Mouse (Mus musculus): ENCODE data around the gene Sun2.

Sun2 gene

DNA sequence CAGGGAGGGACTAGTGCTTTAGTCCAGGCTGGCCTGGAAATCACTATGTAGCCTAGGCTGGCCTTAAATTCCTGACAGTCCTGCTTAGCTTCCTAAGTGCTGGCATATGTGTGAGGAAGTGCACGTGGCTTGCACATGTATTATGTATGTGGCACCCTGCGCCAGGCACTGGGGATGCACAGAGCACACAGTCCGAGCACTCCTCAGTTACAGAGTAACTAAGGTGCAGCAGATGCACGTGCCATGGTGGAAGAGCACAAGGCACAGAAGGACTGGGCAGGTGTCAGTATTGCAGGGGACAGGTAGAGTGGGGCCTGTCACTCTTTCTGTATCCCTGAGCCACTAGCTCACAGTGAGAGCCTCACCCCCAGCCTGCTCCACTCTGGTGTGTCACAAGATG, 12.8 kb upstream of the Sun2 start:
- DNase-seq = no peak

DNA sequence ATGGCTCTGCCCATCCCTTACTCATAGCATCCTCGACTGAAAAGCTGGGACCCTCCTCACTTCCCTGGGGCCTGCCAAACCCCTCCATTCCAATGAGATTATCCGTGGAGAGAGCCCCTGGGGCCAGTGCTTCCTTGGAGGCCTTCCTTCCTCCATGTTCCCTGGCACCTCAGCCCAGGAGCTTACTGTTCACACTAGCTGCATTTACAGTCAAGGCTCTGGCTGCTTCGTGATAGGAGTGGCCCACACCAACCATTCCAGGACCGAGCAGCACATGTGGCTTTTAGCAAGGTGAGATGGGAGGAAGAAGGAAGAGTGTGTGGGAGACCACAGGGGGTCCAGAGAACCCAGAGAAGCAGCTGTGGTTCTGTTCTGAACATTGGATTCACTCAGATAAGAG, 11.5 kb upstream of the Sun2 start:
- DNase-seq = no peak

GRCm38 (mm10) chr15:79753420-79753752, 11.1 kb upstream of the Sun2 start:
- no peak for DNase-seq

GRCm38 (mm10) chr15:79752742-79753419, 10.5 kb upstream of the Sun2 start:
- peak; percentile 82 for DNase-seq

GRCm38 (mm10) chr15:79751772-79752171, 9.4 kb upstream of the Sun2 start:
- no peak for DNase-seq

DNA sequence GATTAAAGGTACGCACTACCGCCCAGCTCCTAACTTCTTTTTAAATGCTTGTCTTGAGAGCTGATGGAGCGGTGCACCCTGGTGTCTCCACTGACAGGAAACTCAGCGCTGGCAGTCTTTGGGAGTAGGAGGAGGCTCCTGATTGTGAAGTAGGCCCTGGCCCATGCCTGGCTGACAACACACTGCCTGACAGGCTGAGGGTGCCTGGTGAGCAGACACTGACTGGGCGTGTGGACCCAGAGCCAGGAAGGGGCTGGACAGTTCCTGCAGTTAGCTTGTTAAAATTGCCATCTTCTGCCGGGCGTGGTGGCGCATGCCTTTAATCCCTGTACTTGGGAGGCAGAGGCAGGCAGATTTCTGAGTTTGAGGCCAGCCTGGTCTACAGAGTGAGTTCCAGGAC, 7.9 kb upstream of the Sun2 start:
- DNase-seq = peak; percentile 53

DNA sequence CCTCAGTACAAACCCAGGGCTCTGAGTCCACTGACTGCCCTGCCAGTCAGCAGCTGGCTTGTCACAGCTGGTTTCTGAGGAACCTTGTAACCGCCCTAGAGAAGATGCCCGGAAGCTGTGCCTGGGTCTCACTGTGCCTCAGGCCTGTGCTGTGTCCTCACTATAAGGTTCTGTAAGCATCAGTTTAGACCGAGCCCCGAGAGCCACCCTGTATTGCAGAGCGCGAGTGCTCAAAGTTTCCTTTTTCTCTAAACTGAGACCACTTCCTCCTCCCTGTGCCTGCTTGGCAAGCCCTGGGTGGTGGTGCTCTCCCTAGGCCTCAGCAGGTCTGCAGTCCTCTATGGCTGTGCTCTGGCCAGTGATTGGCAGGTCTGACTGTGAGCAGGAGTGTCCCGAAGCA, 6.8 kb upstream of the Sun2 start:
- no peak for DNase-seq

GRCm38 (mm10) chr15:79747998-79748397, 5.7 kb upstream of the Sun2 start:
- DNase-seq = no peak

DNA sequence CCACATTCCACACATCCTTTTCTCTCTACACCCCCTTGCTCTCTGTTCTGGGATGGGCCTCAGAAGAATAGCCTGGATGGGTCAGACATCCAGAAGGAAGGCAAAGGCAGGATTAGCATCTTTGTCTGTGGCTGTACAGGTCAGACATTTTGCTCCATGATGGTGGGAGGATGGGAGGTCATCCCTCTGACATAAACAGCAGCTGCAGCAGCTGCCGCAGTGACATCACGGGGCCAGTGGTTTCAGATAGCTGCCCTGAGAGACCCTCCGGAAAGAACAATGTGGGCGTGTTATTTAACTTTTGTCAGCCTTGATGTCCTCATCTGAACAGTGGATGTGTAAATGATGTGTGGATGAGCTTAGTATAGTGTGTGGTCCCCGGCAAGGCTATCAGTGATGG, 3.5 kb upstream of the Sun2 start:
- DNase-seq = no peak

- DNase-seq = no peak
Measured at GRCm38 (mm10) chr15:79745312-79745711, 3.0 kb upstream of the Sun2 start.

GRCm38 (mm10) chr15:79744742-79745141, 2.4 kb upstream of the Sun2 start:
- DNase-seq = no peak

DNA sequence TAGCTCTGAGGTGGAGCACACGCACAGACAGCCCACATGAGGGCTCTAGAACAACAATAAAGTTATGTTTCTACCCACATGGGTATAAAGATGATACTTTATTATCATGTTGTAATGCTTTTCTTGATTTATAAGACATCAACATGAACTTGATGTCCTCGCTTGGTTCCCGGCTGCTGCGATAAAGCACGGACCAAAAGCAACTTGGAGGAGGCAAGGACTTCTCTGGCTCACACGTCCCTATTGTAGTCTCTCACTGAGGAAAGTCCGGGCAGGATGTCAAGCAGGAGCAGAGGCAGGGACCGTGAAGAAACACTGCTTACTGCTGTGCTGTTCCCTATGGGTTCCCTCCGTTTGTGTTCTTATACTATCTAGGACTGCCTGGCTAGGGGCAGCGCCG, 1.7 kb upstream of the Sun2 start:
- no peak for DNase-seq

DNA sequence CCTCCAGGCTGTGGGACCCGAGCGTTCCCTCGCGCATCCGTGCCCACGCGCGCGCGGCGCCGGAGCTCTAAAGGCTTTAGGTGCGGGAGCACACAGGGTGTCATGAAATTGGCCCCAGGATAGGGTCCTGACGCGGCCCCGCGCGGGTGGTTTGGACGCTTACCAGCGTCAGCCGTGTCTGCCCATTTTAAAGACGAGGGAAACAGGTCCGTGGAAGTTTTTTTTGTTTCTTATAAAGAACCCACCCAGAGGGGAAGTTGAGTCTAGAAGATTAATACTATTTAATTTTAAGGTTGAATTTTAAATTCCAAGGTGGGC, 329 bp upstream of the Sun2 start:
- no peak for DNase-seq

GRCm38 (mm10) chr15:79741173-79741858, 1.0 kb downstream of the Sun2 start:
- no peak for DNase-seq

DNA sequence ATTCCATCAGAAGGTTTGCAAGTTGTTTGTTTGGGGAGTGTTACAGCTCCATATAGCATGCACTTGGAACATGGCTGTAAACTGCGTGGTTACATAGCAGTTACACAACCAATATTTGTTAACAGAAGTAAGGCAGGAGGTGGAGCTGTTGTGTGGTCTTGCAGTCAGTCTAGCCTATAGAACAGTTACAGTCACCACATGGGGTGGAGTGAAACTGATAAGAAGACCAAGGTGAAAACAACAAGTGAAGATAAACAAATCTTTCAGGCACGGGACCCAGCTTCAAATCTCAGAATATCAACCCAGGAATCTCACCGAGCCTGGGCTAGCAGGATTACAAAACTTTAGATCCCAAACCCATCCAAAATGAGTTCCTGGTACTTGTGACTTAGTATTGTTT, 1.6 kb downstream of the Sun2 start:
- no peak for DNase-seq

DNA sequence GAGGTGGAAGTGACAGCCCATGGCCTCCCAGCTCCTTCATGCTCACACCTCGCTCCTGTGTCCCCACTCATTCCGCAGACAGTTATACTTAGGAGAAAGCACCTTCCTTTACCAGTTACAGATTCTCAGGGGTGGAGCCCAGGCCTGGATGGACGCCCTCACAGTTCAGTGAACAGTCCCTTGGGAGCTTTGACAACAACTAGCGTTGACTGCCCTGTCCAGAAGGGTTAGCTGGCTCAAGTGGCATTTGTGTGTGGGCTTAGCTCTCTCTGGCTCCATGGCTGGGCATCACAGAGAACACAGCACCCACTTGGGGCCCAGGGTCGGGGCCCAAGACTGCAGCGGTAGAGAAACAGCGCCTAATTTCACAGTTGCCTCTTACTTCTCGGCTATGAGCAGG, 8.0 kb downstream of the Sun2 start:
- no peak for DNase-seq

- DNase-seq = no peak
Measured at GRCm38 (mm10) chr15:79733640-79734039, 8.7 kb downstream of the Sun2 start.

DNA sequence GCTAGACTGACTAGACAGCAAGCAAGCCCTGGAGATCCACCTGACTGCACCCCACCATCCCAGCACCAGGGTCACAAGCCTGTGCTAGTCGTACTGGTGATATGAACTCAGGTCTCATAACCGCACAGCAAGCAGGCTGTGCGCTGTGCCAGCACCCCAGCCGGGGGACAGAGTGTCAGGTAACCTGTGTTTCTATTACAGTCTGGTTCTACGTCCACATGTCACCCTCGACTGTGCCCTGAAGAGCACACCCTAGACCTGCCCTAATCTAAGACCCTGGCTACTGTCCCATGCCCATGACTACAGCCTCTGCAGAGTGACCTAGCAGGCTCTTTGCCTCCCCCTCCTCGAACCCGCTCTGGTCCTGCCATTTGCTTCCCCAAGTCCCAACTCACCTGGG, 9.1 kb downstream of the Sun2 start:
- no peak for DNase-seq

DNA sequence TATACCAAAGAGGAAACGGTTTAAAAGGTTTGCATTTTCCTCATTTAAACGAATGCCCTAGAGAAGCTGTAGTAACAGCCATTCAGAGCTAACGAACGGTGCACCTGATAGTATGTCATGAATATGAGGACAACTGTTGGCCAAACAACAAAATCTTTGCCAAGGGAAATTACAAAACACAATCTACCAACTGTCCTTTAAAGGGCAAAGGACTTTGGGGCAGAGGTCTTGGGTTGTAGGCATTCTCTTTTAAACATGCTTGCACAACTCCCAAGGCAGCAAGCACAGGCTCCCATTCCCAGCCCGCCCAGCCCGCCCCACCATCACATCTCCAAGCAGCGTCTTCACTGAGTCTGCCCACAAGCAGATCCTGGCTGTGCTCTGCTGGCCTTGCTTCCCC, 10.8 kb downstream of the Sun2 start:
- DNase-seq = no peak

DNA sequence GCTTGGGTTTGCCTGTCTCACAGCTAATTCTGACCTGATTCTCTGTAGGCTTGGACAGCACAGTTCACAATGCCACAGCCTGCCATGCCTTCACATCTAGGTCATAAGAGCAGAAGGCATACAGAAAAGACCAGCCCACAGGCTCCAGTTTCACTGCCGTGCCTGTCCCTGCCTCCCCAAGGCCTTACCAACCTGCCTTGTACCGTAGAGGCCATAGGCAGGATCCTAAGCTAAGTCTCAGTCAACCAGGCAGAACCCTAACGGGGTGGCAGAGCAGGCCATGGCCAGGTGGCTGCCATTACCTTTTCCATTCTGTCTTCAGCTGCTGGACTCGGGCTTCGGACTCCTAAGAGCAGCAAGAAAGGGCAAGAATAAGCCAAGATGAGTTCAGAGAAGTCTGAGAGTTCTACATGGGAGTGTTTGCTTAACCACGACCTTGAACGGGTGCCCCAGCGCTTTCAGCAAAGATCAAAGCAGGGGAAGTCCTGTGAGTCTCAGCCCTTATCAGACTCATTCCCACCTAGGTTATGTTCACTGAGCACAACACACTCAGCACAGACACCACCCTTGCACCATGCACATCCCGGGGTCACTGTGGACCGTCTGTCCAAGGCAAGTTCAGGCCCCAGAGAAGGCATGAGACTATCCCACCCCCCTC, 13.5 kb downstream of the Sun2 start:
- DNase-seq = no peak

GRCm38 (mm10) chr15:79728311-79728710, 14.0 kb downstream of the Sun2 start:
- DNase-seq = no peak

DNA sequence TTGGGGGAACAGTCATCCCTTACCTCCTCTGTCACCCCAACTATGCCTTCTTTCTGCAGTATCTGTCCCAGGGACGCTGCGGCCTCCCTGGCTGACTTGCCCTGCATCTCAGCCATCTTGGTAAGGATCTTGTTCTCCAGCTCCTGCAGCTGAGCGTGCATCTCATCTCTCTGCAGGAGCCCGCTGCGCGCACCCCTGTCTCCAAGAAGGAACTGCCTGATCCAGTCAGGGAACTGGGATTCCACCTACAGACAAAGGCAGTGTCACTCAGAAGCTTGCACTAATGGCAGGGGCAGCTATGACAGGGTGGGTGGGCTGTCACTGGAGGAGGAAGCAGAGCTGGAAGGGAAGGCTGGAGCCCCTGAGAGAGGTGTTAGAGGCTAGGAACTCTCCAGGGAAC, 14.5 kb downstream of the Sun2 start:
- no peak for DNase-seq

DNA sequence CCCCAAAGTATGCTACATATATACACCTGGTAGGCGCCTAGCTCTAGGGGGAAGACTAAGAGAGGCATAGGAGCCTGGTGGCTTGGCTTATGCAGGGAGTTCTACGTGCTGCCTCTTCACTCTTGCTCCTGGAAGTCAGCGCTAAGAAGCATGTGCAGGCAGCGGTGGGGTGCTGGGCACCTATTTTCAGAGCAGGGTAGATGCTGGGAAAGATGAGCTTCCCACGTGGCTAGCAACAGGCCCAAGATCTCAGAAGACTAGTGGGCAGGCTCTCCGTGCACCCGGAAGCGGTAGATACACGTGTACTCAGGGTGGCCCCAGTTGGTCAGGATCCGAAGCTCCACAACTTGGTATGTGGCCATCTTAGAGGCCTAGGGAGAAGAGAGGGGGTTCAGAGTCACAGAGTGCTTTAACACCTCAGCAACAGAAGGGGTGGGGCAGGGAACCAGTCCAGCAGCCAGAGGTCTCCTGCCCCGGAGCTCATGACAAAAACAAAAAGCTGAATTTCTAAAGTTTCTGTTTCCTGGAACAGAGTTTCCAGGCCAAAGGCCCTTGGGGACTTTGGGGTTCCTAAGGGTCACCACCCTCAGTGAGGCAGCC, 17.0 kb downstream of the Sun2 start:
- no peak for DNase-seq

DNA sequence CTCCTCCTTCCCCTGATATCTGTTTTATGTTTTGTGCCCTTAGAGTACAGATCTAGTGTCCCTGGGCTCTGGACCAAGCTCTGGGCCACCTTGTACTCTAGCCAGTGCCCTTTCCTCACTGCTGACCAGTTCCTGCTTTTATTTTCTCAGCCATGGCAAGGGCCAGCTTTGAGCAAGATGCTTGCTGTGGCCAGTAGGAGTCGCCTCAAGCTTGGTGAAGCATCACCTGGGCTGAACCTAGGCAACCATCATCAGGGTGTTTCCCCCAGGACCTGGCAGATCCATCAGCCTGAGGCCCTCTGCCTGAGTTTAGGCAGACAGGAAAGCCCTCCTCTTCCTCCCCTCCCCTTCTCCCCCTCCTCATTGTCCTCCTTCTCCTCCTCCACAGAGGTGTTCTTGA, 18.9 kb downstream of the Sun2 start:
- peak; percentile 37 for DNase-seq
